Mouse (Mus musculus) retina, postnatal 7 days (tissue): ENCODE results near the gene Phldb2.

Source experiments
- DNase-seq: peaks from one replicate; pipeline ENCODE4 v3.0.0-alpha.2; 2012; ENCODE audit warnings: low read depth, low spot score

Gene Phldb2

GRCm38 (mm10) chr16:45946335-45946734, 7.1 kb downstream of the Phldb2 start:
- DNase-seq = no peak

GRCm38 (mm10) chr16:45945649-45946048, 7.7 kb downstream of the Phldb2 start:
- DNase-seq = no peak

- no peak for DNase-seq
Measured at GRCm38 (mm10) chr16:45945174-45945631, 8.2 kb downstream of the Phldb2 start.

- no peak for DNase-seq
Measured at GRCm38 (mm10) chr16:45942169-45942891, 11.1 kb downstream of the Phldb2 start.

- DNase-seq = no peak
Measured at GRCm38 (mm10) chr16:45940701-45941100, 12.7 kb downstream of the Phldb2 start.

- DNase-seq = no peak
Measured at GRCm38 (mm10) chr16:45939436-45939835, 14.0 kb downstream of the Phldb2 start.

- no peak for DNase-seq
Measured at GRCm38 (mm10) chr16:45937381-45937780, 16.0 kb downstream of the Phldb2 start.

GRCm38 (mm10) chr16:45936521-45936920, 16.9 kb downstream of the Phldb2 start:
- DNase-seq = peak; percentile 13

GRCm38 (mm10) chr16:45935956-45936483, 17.4 kb downstream of the Phldb2 start:
- DNase-seq = no peak

- no peak for DNase-seq
Measured at GRCm38 (mm10) chr16:45934721-45935407, 18.5 kb downstream of the Phldb2 start.

GRCm38 (mm10) chr16:45930308-45930707, 23.1 kb downstream of the Phldb2 start:
- DNase-seq = no peak

- DNase-seq = no peak
Measured at GRCm38 (mm10) chr16:45928090-45928489, 25.3 kb downstream of the Phldb2 start.

- no peak for DNase-seq
Measured at GRCm38 (mm10) chr16:45927601-45928000, 25.8 kb downstream of the Phldb2 start.

GRCm38 (mm10) chr16:45926875-45927274, 26.5 kb downstream of the Phldb2 start:
- DNase-seq = no peak

- no peak for DNase-seq
Measured at GRCm38 (mm10) chr16:45923731-45924424, 29.5 kb downstream of the Phldb2 start.

- no peak for DNase-seq
Measured at GRCm38 (mm10) chr16:45922546-45923229, 30.7 kb downstream of the Phldb2 start.

GRCm38 (mm10) chr16:45919572-45919971, 33.8 kb downstream of the Phldb2 start:
- no peak for DNase-seq

GRCm38 (mm10) chr16:45903595-45903994, 49.8 kb downstream of the Phldb2 start:
- DNase-seq = no peak

- no peak for DNase-seq
Measured at GRCm38 (mm10) chr16:45898459-45898858, 54.9 kb downstream of the Phldb2 start.

- no peak for DNase-seq
Measured at GRCm38 (mm10) chr16:45896587-45896986, 56.8 kb downstream of the Phldb2 start.

GRCm38 (mm10) chr16:45894998-45895397, 58.4 kb downstream of the Phldb2 start:
- DNase-seq = no peak

GRCm38 (mm10) chr16:45893796-45894195, 59.6 kb downstream of the Phldb2 start:
- DNase-seq = no peak
